Mouse (Mus musculus) CH12.LX (cell line): ENCODE results near the gene Plekha7.

ENCODE experiments used
- CTCF ChIP-seq, 2 experiments: IDR thresholded peaks in 1 of 2; conservative IDR thresholded peaks in 1 of 2; 2 replicates each; pipeline ENCODE4 v1.5.1; 2011 to 2012; ENCODE audit warnings: low read depth in 2 of 2, low read length in 2 of 2, improper control_type of control experiment in 1 of 2, inconsistent platforms in 1 of 2, mild to moderate bottlenecking in 1 of 2, moderate library complexity in 1 of 2
- EP300 ChIP-seq: IDR thresholded peaks from 2 replicates; pipeline ENCODE4 v1.6.1; 2011; ENCODE audit warnings: low read length, improper control_type of control experiment
- NELFE ChIP-seq: IDR thresholded peaks from 2 replicates; pipeline ENCODE4 v1.6.1; 2011; ENCODE audit warnings: low read depth, low read length, improper control_type of control experiment
- NRF1 ChIP-seq: IDR thresholded peaks from 2 replicates; pipeline ENCODE4 v1.6.1; 2014; ENCODE audit warnings: low read depth, mild to moderate bottlenecking, inconsistent platforms, low read length, improper control_type of control experiment, moderate library complexity
- POLR2A ChIP-seq: IDR thresholded peaks from 2 replicates; pipeline ENCODE4 v1.6.1; 2011; ENCODE audit warnings: low read depth, mild to moderate bottlenecking, improper control_type of control experiment, low read length
- USF2 ChIP-seq: conservative IDR thresholded peaks from 2 replicates; pipeline ENCODE4 v1.6.1; 2011; ENCODE audit warnings: low read depth, low read length, improper control_type of control experiment
- ZNF384 ChIP-seq: IDR thresholded peaks from 2 replicates; pipeline ENCODE4 v1.6.1; 2012; ENCODE audit warnings: low read depth, low read length, improper control_type of control experiment, inconsistent platforms

DNA sequence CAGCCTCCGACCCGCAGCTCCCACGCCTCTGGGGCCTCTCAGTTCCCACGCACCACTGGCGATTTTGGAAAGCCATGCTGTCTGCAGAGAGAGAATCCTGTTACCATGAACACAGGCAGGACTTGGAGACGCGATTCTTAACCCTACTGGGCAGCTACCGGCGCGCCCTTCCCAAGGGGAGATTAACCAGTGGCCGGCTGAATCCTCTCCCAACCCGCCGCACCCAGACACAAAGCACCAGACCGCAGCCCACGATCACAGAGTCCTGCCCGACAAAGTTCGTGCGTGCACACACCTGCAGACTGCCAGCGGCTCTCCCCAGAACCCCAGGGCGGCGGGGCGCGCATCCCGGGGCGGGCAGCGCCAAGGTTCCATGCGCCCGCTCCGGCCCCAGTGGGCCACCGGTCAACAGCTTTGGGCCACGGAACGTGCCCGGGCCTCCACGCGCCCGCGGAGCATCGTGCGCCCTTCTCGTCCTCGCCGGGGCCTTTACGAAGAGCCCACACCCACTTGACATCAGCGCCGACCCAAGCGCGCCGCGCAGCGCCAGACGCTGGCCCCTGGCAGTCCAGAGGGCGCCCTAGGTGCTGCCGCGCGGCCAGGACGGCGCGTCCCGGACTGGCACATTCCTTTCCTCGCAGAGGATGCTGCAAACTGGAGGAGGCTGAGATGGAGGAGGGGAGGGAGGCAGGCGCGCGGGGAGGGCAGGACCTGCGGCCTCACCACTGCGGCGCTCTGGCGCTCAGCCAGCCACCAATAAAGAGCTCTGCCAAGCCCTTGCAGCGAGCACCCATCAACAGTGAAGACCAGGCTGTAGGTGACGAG, 70.8 kb downstream of the Plekha7 start:
- TF ChIP-seq ZNF384 = no peak
- TF ChIP-seq NELFE = no peak
- no peak for TF ChIP-seq CTCF (conservative IDR thresholded peaks at IDR 0.05 in 1 of 2, IDR thresholded peaks at IDR 0.05 in 1 of 2; ENCODE audit: low read depth in 2 of 2, low read length in 2 of 2)
- TF ChIP-seq NRF1 = no peak
- TF ChIP-seq EP300 = no peak
- TF ChIP-seq USF2 = no peak
- TF ChIP-seq POLR2A = no peak
